Mouse (Mus musculus) ES-Bruce4 (cell line): ENCODE data around the gene Ubtf.

ENCODE experiments used
- CTCF ChIP-seq: IDR thresholded peaks from one replicate; pipeline ENCODE4 v1.8.1; 2011; ENCODE audit warnings: low read depth, low read length
- EP300 ChIP-seq: IDR thresholded peaks from 2 replicates; pipeline ENCODE4 v1.6.1; 2011; ENCODE audit warnings: low read depth, low read length; ENCODE audit not compliant: insufficient read depth
- POLR2A ChIP-seq: IDR thresholded peaks from one replicate; pipeline ENCODE4 v1.8.1; 2011; ENCODE audit warnings: low read length; ENCODE audit not compliant: insufficient read depth

DNA sequence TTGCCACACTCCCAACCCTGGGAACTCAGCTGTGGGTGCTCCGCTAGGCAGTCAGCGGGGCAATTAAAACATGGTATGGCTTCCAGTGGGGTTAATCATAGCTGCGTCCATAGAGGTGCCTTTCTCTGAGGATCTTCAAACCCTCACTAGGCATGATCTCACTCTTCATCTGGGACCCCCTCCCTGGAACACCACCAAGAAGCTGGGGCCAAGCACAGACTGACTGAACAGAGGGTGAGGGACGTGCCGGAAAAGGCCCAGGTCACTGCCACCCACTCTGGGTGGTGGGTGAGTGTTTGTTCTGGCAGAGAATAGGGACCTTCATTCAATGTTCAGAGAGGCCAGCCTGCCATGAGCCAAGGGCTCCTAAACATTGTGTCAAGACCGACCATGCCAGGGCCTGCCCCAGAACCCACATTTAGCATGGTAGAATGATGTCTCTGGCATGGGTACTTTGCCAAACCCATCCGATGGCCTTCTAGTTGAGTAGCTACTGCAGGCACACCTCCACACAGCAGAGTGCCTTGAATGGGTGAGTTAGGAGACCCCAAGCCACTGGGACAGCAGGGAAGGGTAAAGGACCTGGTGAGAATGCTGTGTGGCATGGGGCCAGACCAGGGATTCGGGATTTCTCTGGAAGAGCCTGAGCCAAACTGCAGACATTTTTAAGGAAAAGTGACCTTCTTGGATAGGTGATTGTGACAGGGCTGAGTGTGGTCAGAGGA is 52.7 kb downstream of the Ubtf start:
- TF ChIP-seq POLR2A (no peak), CTCF (no peak), EP300 (no peak)
